Comparison of ENCODE assay signal across 9 mouse cellular contexts in genomic region chr15:102583708-102584383, GRCm38 (mm10). TPM values are rescaled to one million over a fixed set of nuclear protein-coding genes. Genes with fewer than 3 reads are reported as not detected.
A peak's percentile ranks its signal among the peaks of the same experiment; 100 is the strongest.
DNase-seq lines count a peak whose midpoint lies in the region; ATAC-seq and TF ChIP-seq lines count a peak whose summit lies in the region.
"Had no signal": no experiment of that assay in that cellular context is flagged by ENCODE, and none has a peak within 500 bp of the region (broad histone marks: within the 10 kb centered on the region; RNA-seq: fewer than 3 reads in every experiment).

No protein-coding gene starts in this region.

- no peak overlapping the region for H3K4me3 ChIP-seq in midbrain, embryonic 13.5 days (replicated peaks)
- H3K4me3 ChIP-seq in liver, postnatal 0 days (ENCODE audit: low read depth, low read length) = no peak overlapping the region
- H3K4me3 ChIP-seq: limb, embryonic 10.5 days had no signal

- peak overlapping the region; percentile 23 for H3K9ac ChIP-seq in midbrain, embryonic 13.5 days (replicated peaks)
- no peak overlapping the region for H3K9ac ChIP-seq in liver, postnatal 0 days (replicated peaks)

- peak overlapping the region; percentile 21 for H3K4me2 ChIP-seq in midbrain, embryonic 13.5 days (replicated peaks)
- H3K4me2 ChIP-seq in liver, postnatal 0 days (ENCODE audit: low read depth, low read length) = no peak overlapping the region

- 29% methylated on average over 8 of the region's 8 CpGs for WGBS in midbrain, embryonic 13.5 days
- 79% methylated on average over 8 of the region's 8 CpGs for WGBS in liver, postnatal 0 days (ENCODE audit: insufficient replicate concordance)

- peak overlapping the region; percentile 81 for H3K27ac ChIP-seq in midbrain, embryonic 13.5 days
- H3K27ac ChIP-seq in liver, postnatal 0 days (ENCODE audit: low read depth) = no peak overlapping the region
- H3K27ac ChIP-seq: limb, embryonic 10.5 days had no signal

- DNase-seq in Muller cell, postnatal 12 days (ENCODE audit: inconsistent ontology term) = peak; percentile 60
- peak; percentile 83 to 87 for DNase-seq in cerebellum, postnatal 10 days
- peak; percentile 76 for DNase-seq in layer of hippocampus, adult 11-12 months (ENCODE audit: low spot score)
- DNase-seq in kidney, adult 11 months = no peak
- no peak for DNase-seq in thymus, postnatal 14 days
- no peak for DNase-seq in liver, postnatal 0 days
- DNase-seq in adrenal gland, adult 2 months = no peak

- peaks cover 17% of the 10 kb centered on the region for H3K4me1 ChIP-seq in midbrain, embryonic 13.5 days (replicated peaks)
- no peaks in the 10 kb centered on the region for H3K4me1 ChIP-seq in liver, postnatal 0 days (ENCODE audit: insufficient read depth)
- H3K4me1 ChIP-seq: limb, embryonic 10.5 days had no signal

- no peak for TF ChIP-seq EP300 in liver, postnatal 0 days (IDR thresholded peaks at IDR 0.05; ENCODE audit: low read depth)

- H3K9me3 ChIP-seq in midbrain, embryonic 13.5 days = no peaks in the 10 kb centered on the region
- no peaks in the 10 kb centered on the region for H3K9me3 ChIP-seq in liver, postnatal 0 days (ENCODE audit: low read length)
- H3K9me3 ChIP-seq: limb, embryonic 10.5 days had no signal

- peak; percentile 37; the same call in 1 of the 2 replicates for ATAC-seq in midbrain, embryonic 13.5 days
- ATAC-seq in liver, postnatal 0 days = no peak

- H3K36me3 ChIP-seq in midbrain, embryonic 13.5 days = no peaks in the 10 kb centered on the region
- H3K36me3 ChIP-seq in liver, postnatal 0 days (replicated peaks; ENCODE audit: insufficient read depth, low read length) = 0 out of 2 replicates have a peak, but pooled peaks cover 5% of the 10 kb centered on the region

- TF ChIP-seq CTCF in liver, postnatal 0 days (IDR thresholded peaks at IDR 0.05; ENCODE audit: low read depth) = no peak

- H3K27me3 ChIP-seq in midbrain, embryonic 13.5 days = no peaks in the 10 kb centered on the region
- H3K27me3 ChIP-seq in liver, postnatal 0 days (ENCODE audit: insufficient read depth, low read length) = no peaks in the 10 kb centered on the region

RNA-seq across cellular contexts. Expression of gene Gm28047, which starts 41.0 kb away (rescaled TPM):
- not detected in 2 replicates for polyA plus RNA-seq in midbrain, embryonic 13.5 days (2015; fragmentation: Nextera tagmentation; extraction: Ambion mirVana)
- polyA plus RNA-seq in liver, postnatal 0 days (2015; fragmentation: Nextera tagmentation; extraction: Ambion mirVana) = not detected in 2 replicates
- 1 to 10 TPM; 1.5 to 3.4 TPM for total RNA-seq in adrenal gland, adult 2 months (2021)
- polyA plus RNA-seq in adrenal gland, adult 2 months (2012; rRNA removed) = 0.10 TPM in 1 of 2 replicates, not detected in the other

RNA-seq across cellular contexts. Expression of gene Atf7, which starts 41.4 kb away (rescaled TPM):
- polyA plus RNA-seq in midbrain, embryonic 13.5 days (2015; fragmentation: Nextera tagmentation; extraction: Ambion mirVana) = 15.9 and 22.1 TPM in 2 replicates
- 7.7 and 8.1 TPM in 2 replicates for polyA plus RNA-seq in liver, postnatal 0 days (2015; fragmentation: Nextera tagmentation; extraction: Ambion mirVana)
- total RNA-seq in adrenal gland, adult 2 months (2021) = 10 to 100 TPM; 58.5 to 74.4 TPM
- polyA plus RNA-seq in adrenal gland, adult 2 months (2012; rRNA removed) = 44.0 and 64.5 TPM in 2 replicates

RNA-seq across cellular contexts. Expression of gene Npff, which starts 59.1 kb away (rescaled TPM):
- 2.9 and 5.0 TPM in 2 replicates for polyA plus RNA-seq in midbrain, embryonic 13.5 days (2015; fragmentation: Nextera tagmentation; extraction: Ambion mirVana)
- polyA plus RNA-seq in liver, postnatal 0 days (2015; fragmentation: Nextera tagmentation; extraction: Ambion mirVana) = 0.42 and 0.60 TPM in 2 replicates
- total RNA-seq in adrenal gland, adult 2 months (2021) = 1 to 10 TPM in 1 of 2 experiments, under 1 TPM in 1; 0.62 to 2.1 TPM
- 2.9 and 4.0 TPM in 2 replicates for polyA plus RNA-seq in adrenal gland, adult 2 months (2012; rRNA removed)

Comparison
In these comparisons a context has a peak if more than half of its experiments do, and no peak if none do; other contexts are left out.
1. DNase-seq: peak in Muller cell, postnatal 12 days (single experiment), cerebellum, postnatal 10 days (2 of 2) and layer of hippocampus, adult 11-12 months (single experiment); none in kidney, adult 11 months (single experiment), thymus, postnatal 14 days (single experiment), liver, postnatal 0 days (single experiment) and adrenal gland, adult 2 months (single experiment).